Mouse (Mus musculus) spleen, adult 18-20 months (tissue): ENCODE results near the gene Cd93.

Experiments
- DNase-seq, 2 experiments: peaks; one replicate each; pipeline ENCODE4 v3.0.0; 2022; ENCODE audit warnings: mixed read lengths in 2 of 2

Cd93 gene

GRCm38 (mm10) chr2:148398901-148399685 is 44.3 kb downstream of the Cd93 start:
- DNase-seq, result no peak

- no peak for DNase-seq
Measured at GRCm38 (mm10) chr2:148397784-148398100, 45.6 kb downstream of the Cd93 start.

GRCm38 (mm10) chr2:148397015-148397783 is 46.2 kb downstream of the Cd93 start:
- no peak for DNase-seq

- DNase-seq, result no peak
Measured at GRCm38 (mm10) chr2:148396209-148396608, 47.2 kb downstream of the Cd93 start.

- DNase-seq, result peak; percentile 15 to 41
Measured at GRCm38 (mm10) chr2:148395131-148396051, 48.0 kb downstream of the Cd93 start, which contains the start of gene Sstr4. TSS of gene Sstr4 (plus strand) at chr2:148395344.

- no peak for DNase-seq
Measured at GRCm38 (mm10) chr2:148393846-148394245, 49.5 kb downstream of the Cd93 start.

- DNase-seq, result no peak
Measured at GRCm38 (mm10) chr2:148393149-148393548, 50.2 kb downstream of the Cd93 start.

- DNase-seq, result no peak
Measured at GRCm38 (mm10) chr2:148387652-148388581, 55.4 kb downstream of the Cd93 start.

- no peak for DNase-seq
Measured at GRCm38 (mm10) chr2:148386927-148387326, 56.4 kb downstream of the Cd93 start.
